Mouse (Mus musculus): ENCODE data around the gene Ldlrap1.

- TF ChIP-seq POLR2A (IDR thresholded peaks at IDR 0.05; ENCODE audit: low read depth, low read length) (no peak), CTCF (IDR thresholded peaks at IDR 0.05; ENCODE audit: borderline replicate concordance, insufficient read depth, low read length) (no peak)
Measured at GRCm38 (mm10) chr4:134705311-134705710, 62.5 kb downstream of the Ldlrap1 start.

Data from embryonic fibroblast, embryonic 13.5 days (primary cell).